Mouse (Mus musculus): ENCODE data around the gene Rprd1b.

GRCm38 (mm10) chr2:158093345-158093744 is 65.0 kb downstream of the Rprd1b start:
- TF ChIP-seq CTCF (IDR thresholded peaks at IDR 0.05; ENCODE audit: low read depth) (no peak), EP300 (IDR thresholded peaks at IDR 0.05; ENCODE audit: low read depth) (no peak)

All from liver, embryonic 14.5 days (tissue).